Mouse (Mus musculus): ENCODE results near the gene Tbx4.

DNA sequence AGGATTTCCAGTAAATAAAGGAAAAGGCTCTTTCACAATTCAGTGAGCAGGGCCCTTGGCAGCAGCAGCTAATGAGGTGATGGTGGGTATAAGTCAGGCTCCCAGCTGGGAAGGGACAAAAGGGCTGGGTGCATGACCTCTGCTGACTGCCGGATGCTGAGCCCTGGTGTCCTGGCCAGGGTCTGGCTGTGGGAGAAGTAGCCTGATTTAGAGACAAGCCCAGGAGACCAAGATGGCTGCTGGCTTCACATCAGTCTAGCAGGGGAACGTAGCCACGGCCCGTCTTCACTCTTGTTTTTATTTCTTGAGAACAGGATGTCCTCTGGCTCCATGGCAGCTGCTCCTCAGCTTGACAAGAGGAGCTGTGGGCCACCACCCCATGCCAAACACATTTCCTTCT lies 39.7 kb upstream of the Tbx4 start:
- TF ChIP-seq CTCF (IDR thresholded peaks at IDR 0.05; ENCODE audit: low read depth, low read length) (no peak), POLR2A (IDR thresholded peaks at IDR 0.05; ENCODE audit: borderline replicate concordance, low read depth, low read length) (no peak)
